Mouse (Mus musculus) liver, embryonic 14.5 days (tissue): ENCODE measurements around the gene Dyrk3.

Experiments
- CTCF ChIP-seq: IDR thresholded peaks from 2 replicates; pipeline ENCODE4 v1.5.1; 2016; ENCODE audit warnings: antibody characterized with exemption, low read depth, control low read depth
- EP300 ChIP-seq: IDR thresholded peaks from 2 replicates; pipeline ENCODE4 v1.6.1; 2016; ENCODE audit warnings: antibody characterized with exemption, low read depth

DNA sequence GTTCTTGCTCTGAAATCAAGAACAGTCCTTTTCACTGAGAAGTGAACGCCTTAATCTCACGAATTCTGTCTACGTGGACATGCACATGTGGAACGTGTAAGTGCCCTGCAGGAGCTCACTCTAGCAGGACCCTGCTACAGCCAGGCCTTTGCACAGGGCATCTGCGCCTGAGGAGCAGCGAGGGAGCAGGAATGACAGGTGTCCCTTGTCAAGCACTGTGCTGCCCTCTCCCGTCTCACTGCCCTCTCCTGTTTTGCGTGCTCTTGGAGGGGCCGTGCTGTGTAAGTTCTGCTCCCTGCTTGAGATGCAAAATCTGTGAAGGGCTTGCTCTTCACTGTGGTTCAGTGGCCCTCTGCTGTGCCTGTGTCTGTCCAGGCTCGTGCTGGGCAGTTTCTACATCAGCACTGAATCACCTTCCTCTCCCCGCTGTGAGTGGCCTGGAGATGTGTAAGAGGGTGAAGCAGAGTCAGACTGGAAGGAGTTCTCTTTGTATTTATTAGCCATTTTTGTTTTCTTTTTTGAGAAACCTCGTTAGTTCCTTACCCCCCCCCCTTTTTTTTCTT lies 36.2 kb upstream of the Dyrk3 start:
- TF ChIP-seq CTCF (no peak), EP300 (no peak)
